8 mouse cellular contexts compared by ENCODE assay signal in genomic region chr11:60912525-60912973, GRCm38 (mm10). TPM values are rescaled to one million over a fixed set of nuclear protein-coding genes. Genes with fewer than 3 reads are reported as not detected.
A peak's percentile ranks its signal among the peaks of the same experiment; 100 is the strongest.
DNase-seq lines count a peak whose midpoint lies in the region; ATAC-seq and TF ChIP-seq lines count a peak whose summit lies in the region.

No protein-coding gene starts in this region.

- H3K27ac ChIP-seq in hindbrain, postnatal 0 days = no peak overlapping the region
- H3K27ac ChIP-seq in neural tube, embryonic 12.5 days = no peak overlapping the region

- H3K27me3 ChIP-seq in hindbrain, postnatal 0 days (ENCODE audit: insufficient read depth, low read length) = no peaks in the 10 kb centered on the region
- H3K27me3 ChIP-seq in neural tube, embryonic 12.5 days (replicated peaks) = no peaks in the 10 kb centered on the region

- H3K4me3 ChIP-seq in hindbrain, postnatal 0 days (ENCODE audit: low read length) = peak overlapping the region; percentile 98
- peak overlapping the region; percentile 92 for H3K4me3 ChIP-seq in neural tube, embryonic 12.5 days

- H3K9ac ChIP-seq in hindbrain, postnatal 0 days (replicated peaks; ENCODE audit: low read length) = peak overlapping the region; percentile 86
- peak overlapping the region; percentile 90 for H3K9ac ChIP-seq in neural tube, embryonic 12.5 days

- H3K4me2 ChIP-seq in hindbrain, postnatal 0 days (ENCODE audit: low read depth, low read length) = peak overlapping the region; percentile 79
- H3K4me2 ChIP-seq in neural tube, embryonic 12.5 days (replicated peaks) = peak overlapping the region; percentile 73

- ATAC-seq in hindbrain, postnatal 0 days = no peak
- no peak for ATAC-seq in neural tube, embryonic 12.5 days (ENCODE audit: low FRiP score, low read depth)

- H3K9me3 ChIP-seq in hindbrain, postnatal 0 days (ENCODE audit: low read length) = no peaks in the 10 kb centered on the region
- H3K9me3 ChIP-seq in neural tube, embryonic 12.5 days = no peaks in the 10 kb centered on the region

- peak; percentile 6 for DNase-seq in adrenal gland, postnatal 14 days
- DNase-seq in adrenal gland, adult 2 months = no peak
- peak; percentile 9 for DNase-seq in retina, postnatal 1 day
- DNase-seq in retina, embryonic 14.5 days (ENCODE audit: low spot score) = no peak
- no peak for DNase-seq in hindbrain, postnatal 0 days (ENCODE audit: low spot score)
- DNase-seq in gastrocnemius, postnatal 10 days = no peak
- no peak for DNase-seq in ovary, postnatal 36 days (ENCODE audit: low spot score)

- no peaks in the 10 kb centered on the region for H3K36me3 ChIP-seq in hindbrain, postnatal 0 days (ENCODE audit: insufficient read depth, low read length)
- H3K36me3 ChIP-seq in neural tube, embryonic 12.5 days = no peaks in the 10 kb centered on the region

- no peak for TF ChIP-seq CTCF in hindbrain, postnatal 0 days (IDR thresholded peaks at IDR 0.05; ENCODE audit: low read depth)

- WGBS in hindbrain, postnatal 0 days = 29% methylated on average over 7 of the region's 7 CpGs
- WGBS in neural tube, embryonic 12.5 days = 39% methylated on average over 7 of the region's 7 CpGs

- peaks cover 11% of the 10 kb centered on the region; the same call in 1 of the 2 replicates for H3K4me1 ChIP-seq in hindbrain, postnatal 0 days (ENCODE audit: insufficient read depth, low read length)
- H3K4me1 ChIP-seq in neural tube, embryonic 12.5 days = peaks cover 24% of the 10 kb centered on the region

RNA-seq across cellular contexts. Expression of gene Natd1, which starts 2.0 kb away (rescaled TPM):
- 17.9 and 18.4 TPM in 2 replicates for total RNA-seq in adrenal gland, postnatal 14 days (2021)
- total RNA-seq in adrenal gland, adult 2 months (2021) = 10 to 100 TPM; 17.7 to 20.1 TPM
- 38.3 and 40.9 TPM in 2 replicates for polyA plus RNA-seq in adrenal gland, adult 2 months (2012; rRNA removed)
- total RNA-seq in hindbrain, postnatal 0 days (2014; rRNA removed) = 36.8 and 38.7 TPM in 2 replicates
- 15.2 and 16.0 TPM in 2 replicates for polyA plus RNA-seq in hindbrain, postnatal 0 days (2015; fragmentation: Nextera tagmentation; extraction: Ambion mirVana)
- polyA plus RNA-seq in neural tube, embryonic 12.5 days (2016; fragmentation: Nextera tagmentation; extraction: Ambion mirVana) = 27.2 and 28.8 TPM in 2 replicates
- 10 to 100 TPM; 12.4 to 16.8 TPM for total RNA-seq in gastrocnemius, postnatal 10 days (2021)

RNA-seq across cellular contexts. Expression of gene Map2k3, which starts 19.3 kb away (rescaled TPM):
- total RNA-seq in adrenal gland, postnatal 14 days (2021) = 70.0 and 74.3 TPM in 2 replicates
- 100 to 1,000 TPM in 1 of 2 experiments, 10 to 100 TPM in 1; 91.3 to 101 TPM for total RNA-seq in adrenal gland, adult 2 months (2021)
- polyA plus RNA-seq in adrenal gland, adult 2 months (2012; rRNA removed) = 110 and 145 TPM in 2 replicates
- 15.0 and 22.2 TPM in 2 replicates for total RNA-seq in hindbrain, postnatal 0 days (2014; rRNA removed)
- 23.6 and 25.3 TPM in 2 replicates for polyA plus RNA-seq in hindbrain, postnatal 0 days (2015; fragmentation: Nextera tagmentation; extraction: Ambion mirVana)
- polyA plus RNA-seq in neural tube, embryonic 12.5 days (2016; fragmentation: Nextera tagmentation; extraction: Ambion mirVana) = 40.7 and 41.7 TPM in 2 replicates
- total RNA-seq in gastrocnemius, postnatal 10 days (2021) = 100 to 1,000 TPM; 106 to 115 TPM

RNA-seq across cellular contexts. Expression of gene Tmem11, which starts 33.5 kb away (rescaled TPM):
- total RNA-seq in adrenal gland, postnatal 14 days (2021) = 48.9 and 49.8 TPM in 2 replicates
- 10 to 100 TPM; 37.0 to 62.2 TPM for total RNA-seq in adrenal gland, adult 2 months (2021)
- 74.9 and 88.3 TPM in 2 replicates for polyA plus RNA-seq in adrenal gland, adult 2 months (2012; rRNA removed)
- total RNA-seq in hindbrain, postnatal 0 days (2014; rRNA removed) = 34.6 and 72.0 TPM in 2 replicates
- polyA plus RNA-seq in hindbrain, postnatal 0 days (2015; fragmentation: Nextera tagmentation; extraction: Ambion mirVana) = 52.1 and 57.1 TPM in 2 replicates
- polyA plus RNA-seq in neural tube, embryonic 12.5 days (2016; fragmentation: Nextera tagmentation; extraction: Ambion mirVana) = 52.3 and 53.0 TPM in 2 replicates
- total RNA-seq in gastrocnemius, postnatal 10 days (2021) = 10 to 100 TPM; 40.4 to 45.0 TPM

Comparison
In these comparisons a context has a peak if more than half of its experiments do, and no peak if none do; other contexts are left out.
1. DNase-seq: peak in adrenal gland, postnatal 14 days (single experiment) and retina, postnatal 1 day (single experiment); none in adrenal gland, adult 2 months (single experiment), retina, embryonic 14.5 days (single experiment), hindbrain, postnatal 0 days (single experiment), gastrocnemius, postnatal 10 days (single experiment) and ovary, postnatal 36 days (single experiment).